Mouse (Mus musculus): ENCODE results near the gene Klhl5. TPM values are rescaled to one million over a fixed set of nuclear protein-coding genes. Genes with fewer than 3 reads are reported as not detected.

Klhl5 gene
- polyA plus RNA-seq, 1 experiment from 2014 or later = 16.5 TPM

DNA sequence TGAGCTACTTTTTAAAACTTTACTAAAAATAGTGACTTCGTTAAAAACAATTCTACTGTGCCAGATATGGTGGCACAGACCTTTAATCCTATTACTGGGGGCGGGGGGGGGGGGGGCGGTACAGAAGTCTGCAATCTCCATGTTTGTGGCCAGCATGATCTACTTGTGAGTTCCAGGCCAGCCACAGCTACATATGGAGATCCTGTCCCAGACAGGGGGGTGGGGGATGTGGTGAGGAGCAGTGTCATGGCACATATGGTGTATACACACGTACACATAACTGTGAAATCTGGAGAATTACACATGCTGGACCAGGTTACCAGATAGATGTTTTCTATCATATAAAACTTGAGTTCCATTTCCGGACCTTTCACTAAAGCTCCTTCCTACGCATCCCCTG, 29.7 kb downstream of the Klhl5 start:
- Histone ChIP-seq H3K4me1 (ENCODE audit: control insufficient read depth, insufficient read depth, low read length) (no peaks in the 10 kb centered on the region), H3K9ac (replicated peaks; ENCODE audit: low read depth, low read length) (no peak overlapping the region), H3K9me3 (ENCODE audit: control insufficient read depth, low read depth, low read length) (no peaks in the 10 kb centered on the region), H3K4me2 (replicated peaks; ENCODE audit: low read depth, low read length) (no peak overlapping the region), H3K36me3 (ENCODE audit: control insufficient read depth, insufficient read depth, low read length) (no peaks in the 10 kb centered on the region), H3K27ac (ENCODE audit: low read length) (no peak overlapping the region), H3K4me3 (ENCODE audit: low read depth, low read length) (no peak overlapping the region), H3K27me3 (ENCODE audit: control insufficient read depth, insufficient read depth, low read length) (no peaks in the 10 kb centered on the region)
- ATAC-seq (ENCODE audit: insufficient number of reproducible peaks, insufficient read depth, low FRiP score, low read depth) = no peak
- WGBS = 91% methylated on average over 6 of the region's 6 CpGs

DNA sequence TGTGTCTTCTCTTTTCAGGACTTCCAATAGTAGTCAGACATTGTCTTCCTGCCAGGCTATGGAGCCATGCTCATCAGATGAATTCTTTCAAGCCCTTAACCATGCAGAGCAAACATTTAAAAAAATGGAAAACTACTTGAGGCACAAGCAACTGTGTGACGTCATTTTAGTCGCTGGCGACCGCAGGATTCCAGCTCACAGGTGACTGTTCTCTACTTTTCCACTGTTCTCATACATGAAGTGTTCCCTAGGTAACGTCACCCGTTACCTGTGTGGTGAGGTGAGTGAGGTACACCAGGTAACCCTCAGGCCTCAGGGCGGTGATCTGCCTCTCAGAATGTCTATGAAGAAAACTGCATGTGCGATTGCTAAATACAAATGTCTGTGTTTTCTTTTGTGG, 33.9 kb downstream of the Klhl5 start:
- Histone ChIP-seq H3K9me3 (ENCODE audit: control insufficient read depth, low read depth, low read length) (no peaks in the 10 kb centered on the region), H3K4me2 (replicated peaks; ENCODE audit: low read depth, low read length) (no peak overlapping the region), H3K4me3 (ENCODE audit: low read depth, low read length) (no peak overlapping the region), H3K4me1 (ENCODE audit: control insufficient read depth, insufficient read depth, low read length) (no peaks in the 10 kb centered on the region), H3K9ac (replicated peaks; ENCODE audit: low read depth, low read length) (no peak overlapping the region), H3K36me3 (ENCODE audit: control insufficient read depth, insufficient read depth, low read length) (peaks cover 4% of the 10 kb centered on the region; the same call in 1 of the 2 replicates), H3K27ac (ENCODE audit: low read length) (no peak overlapping the region), H3K27me3 (ENCODE audit: control insufficient read depth, insufficient read depth, low read length) (no peaks in the 10 kb centered on the region)
- ATAC-seq (ENCODE audit: insufficient number of reproducible peaks, insufficient read depth, low FRiP score, low read depth) = no peak
- WGBS = 83% methylated on average over 8 of the region's 8 CpGs

DNA sequence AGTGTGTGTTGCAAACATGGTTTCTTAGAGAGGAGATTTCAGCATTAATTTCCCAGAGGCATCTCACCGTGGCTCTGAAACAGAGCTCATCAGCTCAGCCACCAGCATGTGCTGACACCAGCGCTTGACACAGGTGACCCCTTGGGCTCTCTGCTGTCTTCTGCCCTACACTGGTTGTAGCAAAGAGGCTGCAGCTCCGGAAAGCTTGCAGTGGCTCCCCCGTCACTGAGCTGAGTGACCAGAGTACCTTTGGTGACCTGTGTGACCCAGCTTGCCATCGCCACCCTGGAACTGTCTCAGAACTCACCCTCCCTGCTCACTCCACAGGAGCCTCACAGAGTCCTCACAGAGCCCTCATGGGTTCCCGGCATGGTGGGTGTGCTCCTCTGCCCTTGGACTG, 34.9 kb downstream of the Klhl5 start:
- no peaks in the 10 kb centered on the region for H3K27me3 ChIP-seq (ENCODE audit: control insufficient read depth, insufficient read depth, low read length)
- peaks cover 4% of the 10 kb centered on the region; the same call in 1 of the 2 replicates for H3K36me3 ChIP-seq (ENCODE audit: control insufficient read depth, insufficient read depth, low read length)
- 71% methylated on average over 6 of the region's 6 CpGs for WGBS
- no peak overlapping the region for H3K4me2 ChIP-seq (replicated peaks; ENCODE audit: low read depth, low read length)
- H3K27ac ChIP-seq (ENCODE audit: low read length) = no peak overlapping the region
- H3K4me3 ChIP-seq (ENCODE audit: low read depth, low read length) = no peak overlapping the region
- no peaks in the 10 kb centered on the region for H3K4me1 ChIP-seq (ENCODE audit: control insufficient read depth, insufficient read depth, low read length)
- H3K9ac ChIP-seq (replicated peaks; ENCODE audit: low read depth, low read length) = no peak overlapping the region
- ATAC-seq (ENCODE audit: insufficient number of reproducible peaks, insufficient read depth, low FRiP score, low read depth) = no peak
- H3K9me3 ChIP-seq (ENCODE audit: control insufficient read depth, low read depth, low read length) = no peaks in the 10 kb centered on the region

DNA sequence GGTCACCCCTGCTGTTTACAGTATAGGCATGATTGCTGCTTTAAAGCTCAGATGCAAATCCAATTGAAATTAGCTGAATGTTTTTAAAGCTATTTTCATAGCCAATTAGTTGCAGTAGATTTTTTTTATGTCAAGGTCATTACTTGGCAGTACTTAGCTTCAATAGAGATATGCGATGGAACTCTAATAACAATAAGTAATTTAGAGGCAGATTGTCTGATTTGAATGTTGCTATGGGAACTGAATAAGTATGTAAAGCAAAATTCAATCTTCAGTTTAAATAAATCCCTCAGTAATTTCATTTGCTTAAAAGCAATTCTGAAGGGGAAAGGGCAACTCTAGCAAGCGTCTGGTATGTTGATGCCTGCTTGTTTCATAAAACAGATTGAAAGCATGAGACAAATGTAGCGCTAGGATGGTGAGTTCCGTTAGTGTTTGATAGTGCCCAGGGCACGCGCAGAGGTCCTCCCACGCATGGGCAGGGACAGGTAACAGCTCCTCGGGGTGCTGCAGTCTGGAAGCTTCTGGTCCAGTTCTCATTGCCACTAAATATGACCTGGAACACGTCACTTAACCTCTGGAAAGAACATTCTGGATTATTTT, 38.3 kb downstream of the Klhl5 start:
- H3K4me1 ChIP-seq (ENCODE audit: control insufficient read depth, insufficient read depth, low read length) = no peaks in the 10 kb centered on the region
- ATAC-seq (ENCODE audit: insufficient number of reproducible peaks, insufficient read depth, low FRiP score, low read depth) = no peak
- no peak overlapping the region for H3K27ac ChIP-seq (ENCODE audit: low read length)
- H3K27me3 ChIP-seq (ENCODE audit: control insufficient read depth, insufficient read depth, low read length) = no peaks in the 10 kb centered on the region
- 84% methylated on average over 9 of the region's 9 CpGs for WGBS
- no peak overlapping the region for H3K4me2 ChIP-seq (replicated peaks; ENCODE audit: low read depth, low read length)
- H3K9ac ChIP-seq (replicated peaks; ENCODE audit: low read depth, low read length) = no peak overlapping the region
- no peak overlapping the region for H3K4me3 ChIP-seq (ENCODE audit: low read depth, low read length)
- no peaks in the 10 kb centered on the region for H3K9me3 ChIP-seq (ENCODE audit: control insufficient read depth, low read depth, low read length)
- peaks cover 6% of the 10 kb centered on the region; the same call in 1 of the 2 replicates for H3K36me3 ChIP-seq (ENCODE audit: control insufficient read depth, insufficient read depth, low read length)

DNA sequence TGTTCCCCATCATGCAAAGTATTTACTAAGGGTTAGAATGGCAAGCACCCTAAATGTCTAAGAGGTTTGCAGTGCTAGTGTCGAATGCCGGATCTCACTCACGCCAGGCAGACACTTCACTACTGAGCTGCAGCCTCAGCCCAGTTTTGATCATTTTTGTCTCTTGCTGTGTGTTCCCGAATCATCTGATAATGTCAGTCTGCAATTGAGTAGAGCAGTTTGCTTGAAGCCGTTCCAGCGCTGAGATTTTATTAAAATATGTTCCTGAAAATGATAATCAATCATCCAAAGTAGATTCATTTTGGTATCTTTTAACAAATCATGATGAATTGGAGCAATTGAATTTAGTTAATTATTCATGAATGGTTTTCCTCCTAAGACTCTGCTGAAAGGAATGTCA, 39.4 kb downstream of the Klhl5 start:
- ATAC-seq (ENCODE audit: insufficient number of reproducible peaks, insufficient read depth, low FRiP score, low read depth) = no peak

DNA sequence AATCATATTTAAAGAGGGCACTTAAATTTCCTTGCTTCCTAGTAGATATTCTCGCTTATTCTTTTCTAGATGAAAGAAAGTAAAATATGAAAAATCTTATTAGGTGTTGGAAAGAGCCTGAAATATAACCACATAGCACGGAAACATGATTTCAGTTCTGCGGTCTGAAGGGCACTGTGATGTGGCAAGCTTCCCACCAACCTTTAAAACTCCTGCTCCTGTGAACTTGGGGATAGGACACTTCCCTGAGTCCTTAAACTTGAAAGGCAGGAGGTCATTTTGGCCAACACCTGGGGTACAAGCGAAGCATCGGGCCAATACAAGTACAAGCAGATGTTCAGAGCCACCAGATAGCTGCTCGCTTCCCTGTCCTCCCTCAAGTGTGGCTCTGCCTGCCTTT, 42.4 kb downstream of the Klhl5 start:
- Histone ChIP-seq H3K9ac (replicated peaks; ENCODE audit: low read depth, low read length) (no peak overlapping the region), H3K9me3 (ENCODE audit: control insufficient read depth, low read depth, low read length) (no peaks in the 10 kb centered on the region), H3K4me2 (replicated peaks; ENCODE audit: low read depth, low read length) (no peak overlapping the region), H3K4me3 (ENCODE audit: low read depth, low read length) (no peak overlapping the region), H3K27me3 (ENCODE audit: control insufficient read depth, insufficient read depth, low read length) (no peaks in the 10 kb centered on the region), H3K27ac (ENCODE audit: low read length) (no peak overlapping the region), H3K36me3 (ENCODE audit: control insufficient read depth, insufficient read depth, low read length) (peaks cover 11% of the 10 kb centered on the region; the same call in 1 of the 2 replicates), H3K4me1 (ENCODE audit: control insufficient read depth, insufficient read depth, low read length) (no peaks in the 10 kb centered on the region)
- no peak for ATAC-seq (ENCODE audit: insufficient number of reproducible peaks, insufficient read depth, low FRiP score, low read depth)
- WGBS = 94% methylated on average over 6 of the region's 6 CpGs

More for the DNA sequence above, 39.4 kb downstream of the Klhl5 start:
- WGBS = 76% methylated on average over 6 of the region's 6 CpGs
- Histone ChIP-seq H3K9me3 (ENCODE audit: control insufficient read depth, low read depth, low read length) (no peaks in the 10 kb centered on the region), H3K4me3 (ENCODE audit: low read depth, low read length) (no peak overlapping the region), H3K4me2 (replicated peaks; ENCODE audit: low read depth, low read length) (no peak overlapping the region), H3K36me3 (ENCODE audit: control insufficient read depth, insufficient read depth, low read length) (peaks cover 6% of the 10 kb centered on the region; the same call in 1 of the 2 replicates), H3K9ac (replicated peaks; ENCODE audit: low read depth, low read length) (no peak overlapping the region), H3K27ac (ENCODE audit: low read length) (no peak overlapping the region), H3K27me3 (ENCODE audit: control insufficient read depth, insufficient read depth, low read length) (no peaks in the 10 kb centered on the region), H3K4me1 (ENCODE audit: control insufficient read depth, insufficient read depth, low read length) (no peaks in the 10 kb centered on the region)

DNA sequence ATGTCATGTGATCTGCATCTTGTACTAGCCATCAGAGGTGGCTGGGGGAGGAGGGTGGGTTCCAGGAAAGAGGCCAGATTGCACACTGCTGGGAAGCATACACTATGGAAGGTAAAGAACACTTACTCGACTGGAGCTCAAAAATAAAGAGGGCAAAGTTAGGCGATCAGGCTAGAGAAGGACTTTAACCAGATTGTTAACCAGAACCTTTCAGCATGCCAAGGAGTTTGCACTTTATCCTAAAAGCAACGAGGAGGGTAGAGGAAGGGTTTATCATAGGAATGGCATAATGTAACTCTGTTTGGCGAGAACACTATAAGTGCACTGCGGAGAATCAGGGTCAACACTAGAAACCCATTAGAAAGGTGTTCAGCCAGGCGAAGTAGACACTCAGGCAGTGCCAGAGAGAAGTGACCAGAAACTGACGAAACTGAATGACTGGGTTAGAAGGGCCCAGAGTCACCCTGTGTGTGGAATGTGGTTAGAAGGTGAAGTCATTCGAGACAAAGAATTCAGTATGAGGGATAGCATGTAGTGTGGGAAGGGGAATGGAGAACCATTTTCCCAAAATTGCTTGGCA, 43.1 kb downstream of the Klhl5 start:
- Histone ChIP-seq H3K27ac (ENCODE audit: low read length) (no peak overlapping the region), H3K4me3 (ENCODE audit: low read depth, low read length) (no peak overlapping the region), H3K27me3 (ENCODE audit: control insufficient read depth, insufficient read depth, low read length) (no peaks in the 10 kb centered on the region), H3K36me3 (ENCODE audit: control insufficient read depth, insufficient read depth, low read length) (peaks cover 7% of the 10 kb centered on the region; the same call in 1 of the 2 replicates), H3K4me2 (replicated peaks; ENCODE audit: low read depth, low read length) (no peak overlapping the region), H3K9me3 (ENCODE audit: control insufficient read depth, low read depth, low read length) (no peaks in the 10 kb centered on the region), H3K9ac (replicated peaks; ENCODE audit: low read depth, low read length) (no peak overlapping the region), H3K4me1 (ENCODE audit: control insufficient read depth, insufficient read depth, low read length) (no peaks in the 10 kb centered on the region)
- ATAC-seq (ENCODE audit: insufficient number of reproducible peaks, insufficient read depth, low FRiP score, low read depth) = no peak
- WGBS = 84% methylated on average over 8 of the region's 8 CpGs

DNA sequence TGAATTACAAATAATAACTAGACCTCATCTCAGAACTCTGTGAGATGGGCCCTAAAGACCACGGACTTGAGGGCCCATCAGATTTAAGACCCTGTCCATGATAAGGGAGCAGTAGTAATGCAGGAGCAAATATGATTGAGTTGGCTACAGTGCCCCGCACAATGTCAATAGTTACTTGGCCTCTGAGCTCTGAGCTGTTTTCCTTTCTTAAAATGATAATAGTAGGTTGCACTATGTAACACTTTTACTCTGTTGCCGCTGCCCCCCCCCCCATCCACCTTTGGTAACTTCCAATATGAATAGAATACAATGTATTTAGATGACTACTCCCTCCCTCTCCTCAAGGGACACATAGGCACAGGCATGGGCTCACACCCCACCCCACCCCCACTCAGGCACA, 43.9 kb downstream of the Klhl5 start:
- Histone ChIP-seq H3K36me3 (ENCODE audit: control insufficient read depth, insufficient read depth, low read length) (peaks cover 7% of the 10 kb centered on the region; the same call in 1 of the 2 replicates), H3K27me3 (ENCODE audit: control insufficient read depth, insufficient read depth, low read length) (no peaks in the 10 kb centered on the region), H3K4me3 (ENCODE audit: low read depth, low read length) (no peak overlapping the region), H3K4me1 (ENCODE audit: control insufficient read depth, insufficient read depth, low read length) (no peaks in the 10 kb centered on the region), H3K9ac (replicated peaks; ENCODE audit: low read depth, low read length) (no peak overlapping the region), H3K4me2 (replicated peaks; ENCODE audit: low read depth, low read length) (no peak overlapping the region), H3K9me3 (ENCODE audit: control insufficient read depth, low read depth, low read length) (no peaks in the 10 kb centered on the region), H3K27ac (ENCODE audit: low read length) (no peak overlapping the region)
- no peak for ATAC-seq (ENCODE audit: insufficient number of reproducible peaks, insufficient read depth, low FRiP score, low read depth)
- WGBS = 92% methylated on average over 3 of the region's 3 CpGs

DNA sequence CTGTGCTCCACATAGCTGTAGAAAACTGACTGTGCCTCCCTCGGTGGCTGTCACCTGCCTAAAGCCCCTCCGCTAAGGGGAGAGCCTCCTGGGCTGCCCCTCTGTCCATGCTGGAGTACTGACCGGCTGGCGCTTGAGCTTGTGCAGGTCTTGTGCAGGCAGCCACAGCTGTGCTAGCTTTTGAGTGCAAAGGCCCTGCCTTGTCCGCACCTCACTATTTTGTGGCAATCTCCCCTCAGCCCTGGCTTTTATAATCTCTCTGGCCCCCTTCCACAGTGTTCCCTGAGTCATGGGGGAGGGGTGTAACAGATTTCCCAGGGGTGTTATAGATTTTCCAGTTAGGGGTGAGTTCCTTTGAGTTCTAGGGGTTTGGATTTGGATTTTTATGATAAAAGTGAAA, 44.4 kb downstream of the Klhl5 start:
- Histone ChIP-seq H3K36me3 (ENCODE audit: control insufficient read depth, insufficient read depth, low read length) (peaks cover 7% of the 10 kb centered on the region; the same call in 1 of the 2 replicates), H3K9me3 (ENCODE audit: control insufficient read depth, low read depth, low read length) (no peaks in the 10 kb centered on the region), H3K4me2 (replicated peaks; ENCODE audit: low read depth, low read length) (no peak overlapping the region), H3K27ac (ENCODE audit: low read length) (no peak overlapping the region), H3K4me1 (ENCODE audit: control insufficient read depth, insufficient read depth, low read length) (no peaks in the 10 kb centered on the region), H3K4me3 (ENCODE audit: low read depth, low read length) (no peak overlapping the region), H3K27me3 (ENCODE audit: control insufficient read depth, insufficient read depth, low read length) (no peaks in the 10 kb centered on the region), H3K9ac (replicated peaks; ENCODE audit: low read depth, low read length) (no peak overlapping the region)
- 89% methylated on average over 5 of the region's 5 CpGs for WGBS
- ATAC-seq (ENCODE audit: insufficient number of reproducible peaks, insufficient read depth, low FRiP score, low read depth) = no peak

All from stomach, embryonic 14.5 days (tissue).